Mouse (Mus musculus) stomach, postnatal 0 days (tissue): ENCODE measurements around the gene Rnls.

Source experiments
- CTCF ChIP-seq: IDR thresholded peaks from 2 replicates; pipeline ENCODE4 v1.5.1; 2016; ENCODE audit warnings: antibody characterized with exemption, low read depth, mild to moderate bottlenecking, moderate library complexity
- EP300 ChIP-seq: optimal IDR thresholded peaks from 2 replicates; pipeline ENCODE3; 2016; ENCODE audit warnings: antibody characterized with exemption

GRCm38 (mm10) chr19:33318785-33319184, 73.3 kb downstream of the Rnls start:
- TF ChIP-seq CTCF (no peak), EP300 (no peak)
